Mouse (Mus musculus) thymus, postnatal 25 days (tissue): ENCODE measurements around the gene Ctnnbl1.

ENCODE experiments used
- DNase-seq: peaks from one replicate; pipeline ENCODE4 v3.0.0; 2022

The Ctnnbl1 gene

GRCm38 (mm10) chr2:157750926-157751588 lies 13.9 kb downstream of the Ctnnbl1 start:
- DNase-seq: no peak

DNA sequence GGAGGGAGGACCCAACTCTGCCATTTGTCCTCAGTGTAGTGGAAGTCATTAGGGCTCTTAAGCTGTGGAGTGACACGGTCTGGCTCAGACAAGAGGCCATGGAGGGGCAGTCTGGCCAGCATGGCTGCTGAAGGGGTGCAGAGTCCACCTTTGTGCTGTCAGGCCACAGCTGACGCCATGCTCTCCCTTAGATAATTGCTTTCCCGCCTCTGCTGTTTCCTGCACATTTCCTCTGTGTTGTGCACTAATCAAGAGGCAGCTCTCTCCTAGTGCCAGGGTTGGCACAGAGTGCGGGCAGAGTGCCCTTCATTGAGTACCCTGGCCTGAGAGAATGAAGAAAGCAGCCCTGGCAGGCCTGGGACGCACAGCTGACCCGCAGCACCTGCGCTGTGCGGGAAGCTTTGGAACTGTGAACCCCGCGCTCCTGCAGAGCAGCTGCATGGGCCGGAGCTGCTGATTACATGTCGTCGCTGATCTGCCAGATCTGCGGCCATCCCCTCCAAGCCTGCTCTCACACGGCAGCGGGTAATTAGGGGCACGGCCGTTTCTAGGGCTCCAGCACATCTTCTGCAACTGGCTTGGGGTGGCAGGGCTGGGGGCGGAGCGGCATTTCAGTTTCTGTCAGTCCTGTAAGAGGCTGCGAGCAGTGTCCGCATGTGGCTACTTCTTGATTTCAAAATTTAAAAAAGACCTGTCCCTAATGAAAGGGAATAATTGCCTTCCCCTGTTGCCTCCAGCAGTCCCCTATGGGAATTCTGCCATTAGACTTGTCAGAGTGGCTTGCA lies 14.6 kb downstream of the Ctnnbl1 start:
- no peak for DNase-seq

DNA sequence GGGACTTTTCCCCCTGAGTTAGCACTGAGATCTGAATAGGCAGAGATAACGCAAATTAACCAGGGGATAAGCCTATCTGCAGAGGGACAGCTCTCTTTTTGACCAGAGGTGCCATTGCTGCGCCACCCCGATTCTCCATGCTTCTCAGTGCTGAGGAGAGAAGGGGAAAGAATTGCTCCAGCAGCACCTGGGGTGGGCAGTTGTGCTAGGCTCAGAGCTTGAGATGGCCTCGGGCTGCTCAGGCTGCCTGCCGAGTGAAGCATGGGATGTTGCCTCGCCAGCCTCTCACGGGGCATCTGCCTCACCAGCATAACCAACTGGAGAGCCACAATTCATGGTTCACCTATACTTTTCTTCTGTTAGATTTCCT lies 15.2 kb downstream of the Ctnnbl1 start:
- DNase-seq: no peak

GRCm38 (mm10) chr2:157755771-157756170 lies 18.6 kb downstream of the Ctnnbl1 start:
- DNase-seq: no peak

DNA sequence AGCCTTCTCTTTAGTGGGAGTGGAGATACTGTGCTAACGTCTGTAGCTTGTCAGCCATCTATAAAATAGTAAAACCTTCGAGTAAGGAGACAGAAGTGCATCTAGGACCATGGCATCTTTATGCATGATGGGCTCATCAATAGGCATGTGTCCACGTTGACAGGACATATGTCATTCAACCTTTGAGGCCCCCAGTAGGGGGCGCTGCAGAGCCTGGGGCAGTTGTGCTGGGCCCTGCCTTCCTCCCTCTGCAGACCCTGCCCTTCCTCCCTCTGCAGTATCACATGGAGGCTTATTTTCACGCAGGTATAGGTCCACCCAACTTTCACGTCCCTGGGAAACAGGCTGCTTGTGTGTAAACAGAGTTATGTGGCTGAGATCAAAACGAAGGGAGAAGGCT lies 19.0 kb downstream of the Ctnnbl1 start:
- no peak for DNase-seq

GRCm38 (mm10) chr2:157758395-157758794 lies 21.2 kb downstream of the Ctnnbl1 start:
- no peak for DNase-seq

GRCm38 (mm10) chr2:157759717-157760116 lies 22.5 kb downstream of the Ctnnbl1 start:
- no peak for DNase-seq

DNA sequence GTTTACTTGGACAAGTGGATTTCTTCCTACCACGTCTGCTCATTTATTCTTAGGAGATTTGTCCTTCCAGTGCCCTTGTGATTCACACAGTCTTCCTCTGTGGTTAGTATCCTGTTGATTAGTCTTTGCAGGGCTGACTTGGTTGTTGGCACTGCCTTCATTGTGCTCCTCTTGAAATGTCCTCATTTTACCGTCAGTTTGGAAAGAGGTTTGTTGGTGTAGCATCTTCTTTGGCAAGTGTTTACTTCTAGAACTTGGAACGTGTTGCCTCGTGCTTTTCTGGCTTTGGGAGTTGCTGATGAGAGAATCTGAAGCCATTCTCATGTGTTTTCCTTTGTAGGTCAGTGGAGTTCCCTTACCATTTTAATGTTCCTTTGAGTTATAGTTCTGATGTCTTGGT lies 25.7 kb downstream of the Ctnnbl1 start:
- DNase-seq: no peak

DNA sequence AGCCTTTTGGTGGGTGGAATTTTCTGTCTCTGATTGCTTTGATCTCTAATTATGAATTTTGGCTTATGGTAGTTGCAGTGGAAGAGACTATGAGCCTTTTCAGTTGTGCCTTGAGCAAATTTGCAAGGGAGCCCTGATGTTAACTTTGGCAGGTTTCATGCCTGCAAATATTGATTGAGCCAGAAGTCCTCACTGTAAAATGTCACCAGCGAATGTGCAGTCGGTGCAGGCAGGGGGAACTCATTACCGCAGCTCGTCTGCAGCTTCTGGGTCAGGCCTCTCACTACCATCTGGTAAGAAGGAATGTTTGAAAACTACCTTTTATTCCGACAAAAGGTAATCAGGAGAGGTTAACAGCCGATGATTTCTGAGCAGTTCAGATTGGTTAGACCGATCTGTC lies 29.4 kb downstream of the Ctnnbl1 start:
- DNase-seq: no peak

- no peak for DNase-seq
Measured at GRCm38 (mm10) chr2:157768682-157769429, 31.7 kb downstream of the Ctnnbl1 start.

- no peak for DNase-seq
Measured at GRCm38 (mm10) chr2:157770761-157771160, 33.6 kb downstream of the Ctnnbl1 start.

GRCm38 (mm10) chr2:157773661-157774060 lies 36.5 kb downstream of the Ctnnbl1 start:
- no peak for DNase-seq

- DNase-seq: no peak
Measured at GRCm38 (mm10) chr2:157775957-157776356, 38.8 kb downstream of the Ctnnbl1 start.

DNA sequence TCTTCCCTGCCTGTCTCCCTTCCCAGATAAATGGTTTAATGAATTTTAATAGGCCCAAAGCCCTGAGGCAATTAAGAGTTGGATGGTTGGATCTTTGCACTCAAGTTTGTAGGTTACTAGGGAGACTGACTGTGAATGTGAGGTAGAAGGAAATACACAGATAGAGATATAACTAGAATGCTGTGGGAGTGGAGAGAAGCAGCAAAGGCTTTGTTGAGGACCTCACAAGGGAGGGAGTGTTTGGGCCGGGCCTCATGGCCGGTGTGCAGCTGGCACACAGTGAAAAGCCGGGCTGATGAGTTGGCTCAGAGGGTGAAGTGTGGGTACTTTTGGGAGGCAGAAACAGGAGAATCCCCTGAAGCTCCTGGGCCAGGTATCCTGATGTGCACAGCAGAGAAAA lies 43.8 kb downstream of the Ctnnbl1 start:
- no peak for DNase-seq

- DNase-seq: no peak
Measured at GRCm38 (mm10) chr2:157783152-157783551, 46.0 kb downstream of the Ctnnbl1 start.

GRCm38 (mm10) chr2:157784238-157784637 lies 47.0 kb downstream of the Ctnnbl1 start:
- DNase-seq: no peak

GRCm38 (mm10) chr2:157784647-157785046 lies 47.4 kb downstream of the Ctnnbl1 start:
- DNase-seq: no peak

GRCm38 (mm10) chr2:157789226-157789625 lies 52.0 kb downstream of the Ctnnbl1 start:
- no peak for DNase-seq

- DNase-seq: no peak
Measured at GRCm38 (mm10) chr2:157790836-157791495, 53.8 kb downstream of the Ctnnbl1 start.

GRCm38 (mm10) chr2:157791528-157792162 lies 54.4 kb downstream of the Ctnnbl1 start:
- DNase-seq: no peak

GRCm38 (mm10) chr2:157792840-157793552 lies 55.8 kb downstream of the Ctnnbl1 start:
- no peak for DNase-seq

DNA sequence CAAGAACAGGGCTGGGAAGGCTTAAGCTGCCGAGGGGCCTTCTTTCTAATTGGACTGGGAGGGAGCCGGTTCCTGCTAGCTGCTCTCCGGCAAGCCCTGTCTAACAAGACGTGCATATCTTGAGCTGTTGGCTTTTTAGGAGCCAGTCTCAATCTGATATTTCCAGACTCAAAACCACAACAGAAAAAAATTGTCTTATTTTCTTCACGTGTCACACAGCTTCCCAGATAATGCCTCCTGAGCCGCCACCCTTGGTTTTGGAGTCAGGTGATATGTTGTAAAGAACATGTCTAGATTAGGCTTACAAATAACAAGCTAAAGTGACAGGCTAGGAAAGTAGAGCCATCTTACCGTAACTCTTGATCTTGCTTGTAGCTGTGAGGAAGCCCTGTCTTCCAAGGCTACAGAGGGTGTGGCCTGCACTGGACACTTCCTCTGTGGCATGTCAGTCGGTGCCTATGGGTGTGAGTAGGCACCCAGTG lies 56.7 kb downstream of the Ctnnbl1 start:
- no peak for DNase-seq
